In genomic region chr8:122347811-122348552, GRCm38 (mm10) we compare ENCODE assay signal across 11 mouse cellular contexts. TPM values are rescaled to one million over a fixed set of nuclear protein-coding genes. Genes with fewer than 3 reads are reported as not detected.
A peak's percentile ranks its signal among the peaks of the same experiment; 100 is the strongest.
DNase-seq lines count a peak whose midpoint lies in the region; TF ChIP-seq lines count a peak whose summit lies in the region.
"Had no signal": no experiment of that assay in that cellular context is flagged by ENCODE, and none has a peak within 500 bp of the region (broad histone marks: within the 10 kb centered on the region; RNA-seq: fewer than 3 reads in every experiment).

No protein-coding gene starts in this region.

- DNase-seq in gastrocnemius, adult 2 months, result peak; percentile 82
- no peak for DNase-seq in gastrocnemius, postnatal 36 days
- DNase-seq in Muller cell, postnatal 12 days (ENCODE audit: inconsistent ontology term), result peak; percentile 81
- peak; percentile 95 to 97 for DNase-seq in cerebellum, postnatal 14 days
- DNase-seq in left cerebral cortex, postnatal 14 days (ENCODE audit: low spot score in 2 of 2), result peak; percentile 62 to 66
- no peak for DNase-seq in kidney, adult 8-10 months
- no peak for DNase-seq in c-Kit-positive CD71-positive TER-119-positive erythroid progenitor cells, embryonic 14.5 days (ENCODE audit: low spot score)
- DNase-seq in spleen, adult 12 weeks (ENCODE audit: low spot score), result no peak

- TF ChIP-seq CTCF in gastrocnemius, adult 2 months (IDR thresholded peaks at IDR 0.05), result no peak

- H3K27ac ChIP-seq in gastrocnemius, adult 2 months, result peak overlapping the region; percentile 61; the same call in 1 of the 2 replicates

- no peak overlapping the region for H3K4me3 ChIP-seq in gastrocnemius, adult 2 months
- H3K4me3 ChIP-seq: erythroblast, embryonic 14.5 days; liver, embryonic 15.5 days had no signal

- intact Hi-C loops in gastrocnemius, adult 2 months (cut with DNase I), result no loop called here
- intact Hi-C loops in gastrocnemius, postnatal 36 days (cut with DNase I), result loop anchor here (2.0 kb wide), 1 partner anchor 25 kb away; no protein-coding TSS in a partner anchor
- intact Hi-C loops in left cerebral cortex, postnatal 14 days (cut with DNase I), result no loop called here

RNA-seq across cellular contexts. Expression of gene Trhr2, which starts 12.6 kb away (rescaled TPM):
- total RNA-seq in gastrocnemius, adult 2 months (2021), result not detected
- not detected for total RNA-seq in gastrocnemius, postnatal 36 days (2021)
- 1 to 10 TPM; 2.3 to 3.0 TPM for total RNA-seq in left cerebral cortex, postnatal 14 days (2021)
- total RNA-seq: ES-E14 had no signal

RNA-seq across cellular contexts. Expression of gene Zc3h18, which starts 28.4 kb away (rescaled TPM):
- total RNA-seq in gastrocnemius, adult 2 months (2021), result 10 to 100 TPM; 26.7 to 26.8 TPM
- total RNA-seq in gastrocnemius, postnatal 36 days (2021), result 10 to 100 TPM; 21.1 to 24.2 TPM
- 10 to 100 TPM; 36.0 to 39.4 TPM for total RNA-seq in left cerebral cortex, postnatal 14 days (2021)

Comparison
In these comparisons a context has a peak if more than half of its experiments do, and no peak if none do; other contexts are left out.
1. DNase-seq: peak in gastrocnemius, adult 2 months (single experiment), Muller cell, postnatal 12 days (single experiment), cerebellum, postnatal 14 days (2 of 2) and left cerebral cortex, postnatal 14 days (2 of 2); none in gastrocnemius, postnatal 36 days (0 of 2), kidney, adult 8-10 months (0 of 2), c-Kit-positive CD71-positive TER-119-positive erythroid progenitor cells, embryonic 14.5 days (single experiment) and spleen, adult 12 weeks (single experiment).